Mouse (Mus musculus): ENCODE results near the gene Zfc3h1.

Zfc3h1 gene

GRCm38 (mm10) chr10:115384221-115385017, at the start of gene Zfc3h1, which contains the start of gene Thap2:
Gene Zfc3h1 (plus strand): TSS chr10:115384959.
Gene Thap2 (minus strand): TSS chr10:115384443.
- DNase-seq (ENCODE audit: low read depth): peak; percentile 92

GRCm38 (mm10) chr10:115336901-115337300, 47.9 kb upstream of the Zfc3h1 start:
- no peak for DNase-seq (ENCODE audit: low read depth)

DNA sequence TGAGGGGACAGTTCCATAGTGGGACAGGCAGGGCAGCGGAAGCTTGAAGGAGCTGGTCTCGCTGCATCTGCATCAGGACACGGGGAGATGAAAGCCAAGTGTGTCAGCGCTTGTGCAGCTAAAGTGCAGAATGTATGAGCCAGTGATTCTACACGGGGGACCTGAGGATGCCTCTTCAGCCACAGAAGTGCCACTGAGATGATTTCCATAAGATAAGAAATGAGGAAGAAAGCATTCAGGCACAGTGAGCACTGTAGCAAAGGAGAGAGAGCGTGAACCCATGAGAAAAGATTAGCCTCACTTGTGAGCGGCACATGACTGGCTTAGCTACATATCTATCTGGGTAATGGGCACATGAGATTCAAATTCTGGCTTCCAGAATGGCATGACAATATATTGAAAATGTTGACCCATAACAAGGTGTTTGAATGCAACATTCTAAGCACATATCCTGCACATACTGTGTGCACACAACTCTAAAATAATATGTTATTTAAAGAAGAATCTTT, 44.9 kb upstream of the Zfc3h1 start:
- DNase-seq (ENCODE audit: low read depth): no peak

GRCm38 (mm10) chr10:115342771-115343425, 41.9 kb upstream of the Zfc3h1 start:
- no peak for DNase-seq (ENCODE audit: low read depth)

GRCm38 (mm10) chr10:115346444-115346843, 38.3 kb upstream of the Zfc3h1 start:
- DNase-seq (ENCODE audit: low read depth): no peak

DNA sequence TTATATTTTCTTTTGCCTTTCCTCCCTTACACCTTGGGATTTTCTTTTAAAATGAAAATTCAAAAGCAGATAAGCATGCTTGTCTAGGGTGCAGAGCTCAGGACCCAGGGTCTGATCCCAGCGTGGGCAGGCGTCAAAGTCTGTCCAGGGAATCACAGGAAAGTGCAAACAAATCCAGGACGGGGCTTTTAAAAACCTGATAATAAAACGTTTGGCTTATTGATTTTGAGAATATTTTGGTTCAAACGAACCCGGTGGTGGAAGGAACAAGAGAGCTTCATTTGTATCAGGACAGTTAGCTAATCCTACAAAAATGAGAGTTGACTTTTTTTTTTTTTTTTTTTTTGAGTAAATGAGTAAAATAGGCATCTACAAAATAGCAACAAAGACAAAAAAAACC, 36.6 kb upstream of the Zfc3h1 start:
- no peak for DNase-seq (ENCODE audit: low read depth)

- DNase-seq (ENCODE audit: low read depth): no peak
Measured at GRCm38 (mm10) chr10:115349029-115349428, 35.7 kb upstream of the Zfc3h1 start.

DNA sequence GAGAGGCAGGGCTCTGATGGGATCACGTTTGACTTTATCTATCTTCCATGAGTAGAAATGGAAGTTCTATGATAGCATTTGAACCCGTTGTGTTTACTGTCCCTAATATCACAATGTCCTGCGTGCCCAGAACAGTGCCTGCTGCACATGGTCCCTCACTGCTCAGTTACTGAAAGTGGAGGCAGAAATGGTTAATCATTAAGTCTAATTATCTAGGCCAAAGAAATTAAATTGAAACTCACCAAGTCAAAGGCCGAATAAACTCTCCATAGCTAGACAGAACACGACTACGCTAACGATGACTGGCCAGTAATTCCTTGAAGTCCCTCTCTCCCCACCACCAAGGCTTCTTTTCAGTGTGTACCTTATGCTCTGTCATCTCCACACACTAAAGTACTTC, 35.2 kb upstream of the Zfc3h1 start:
- DNase-seq (ENCODE audit: low read depth): no peak

DNA sequence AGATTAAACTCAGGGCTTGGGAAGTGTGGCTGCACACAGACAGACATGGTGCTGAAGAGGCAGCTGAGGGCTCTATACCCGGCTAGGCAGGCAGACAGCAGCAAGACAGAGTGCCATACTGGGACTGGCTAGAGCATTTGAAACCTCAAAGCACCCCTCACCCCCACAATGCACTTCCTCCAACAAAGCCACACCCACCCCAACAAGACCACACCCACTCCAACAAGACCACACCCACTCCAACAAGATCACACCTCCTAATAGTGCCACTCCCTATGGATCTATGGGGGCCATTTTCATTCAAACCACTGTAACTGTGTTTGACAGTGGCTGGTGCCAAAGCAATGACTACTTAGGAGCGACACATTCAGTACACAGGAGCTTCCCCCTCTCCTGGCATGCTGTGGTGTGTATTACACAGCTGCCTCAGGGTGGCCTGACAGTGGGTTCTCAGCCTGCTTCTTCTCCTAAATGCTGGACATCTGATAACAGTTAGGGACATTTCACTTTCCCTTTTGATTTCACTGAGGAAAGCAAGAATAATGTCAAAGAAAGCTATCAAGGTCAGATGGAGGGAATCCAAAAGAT, 33.9 kb upstream of the Zfc3h1 start:
- no peak for DNase-seq (ENCODE audit: low read depth)

GRCm38 (mm10) chr10:115354553-115354952, 30.2 kb upstream of the Zfc3h1 start:
- no peak for DNase-seq (ENCODE audit: low read depth)

GRCm38 (mm10) chr10:115355016-115355415, 29.7 kb upstream of the Zfc3h1 start:
- no peak for DNase-seq (ENCODE audit: low read depth)

DNA sequence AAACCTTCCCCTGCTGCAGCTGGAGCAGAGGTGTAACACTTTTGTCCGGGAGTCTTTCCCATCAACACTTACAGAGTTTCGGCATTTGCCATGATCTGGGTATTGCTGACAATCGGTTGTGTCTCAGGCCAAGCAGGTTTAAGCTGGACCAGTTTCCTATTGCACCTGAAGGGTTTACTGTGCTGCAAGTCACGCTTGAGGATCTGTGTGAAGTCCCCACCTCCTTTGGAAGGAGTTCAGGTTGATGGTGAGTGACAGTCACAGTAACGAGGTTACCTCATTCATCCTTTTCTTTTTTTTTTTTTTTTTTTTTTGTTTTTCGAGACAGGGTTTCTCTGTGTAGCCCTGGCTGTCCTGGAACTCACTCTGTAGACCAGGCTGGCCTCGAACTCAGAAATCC, 28.7 kb upstream of the Zfc3h1 start:
- DNase-seq (ENCODE audit: low read depth): no peak

- DNase-seq (ENCODE audit: low read depth): no peak
Measured at GRCm38 (mm10) chr10:115358216-115358919, 26.4 kb upstream of the Zfc3h1 start.

GRCm38 (mm10) chr10:115359066-115359465, 25.7 kb upstream of the Zfc3h1 start:
- DNase-seq (ENCODE audit: low read depth): no peak

- DNase-seq (ENCODE audit: low read depth): peak; percentile 97
Measured at GRCm38 (mm10) chr10:115361840-115362622, 22.7 kb upstream of the Zfc3h1 start, which contains the start of gene Tmem19. Gene Tmem19 (minus strand): TSS chr10:115362501.

DNA sequence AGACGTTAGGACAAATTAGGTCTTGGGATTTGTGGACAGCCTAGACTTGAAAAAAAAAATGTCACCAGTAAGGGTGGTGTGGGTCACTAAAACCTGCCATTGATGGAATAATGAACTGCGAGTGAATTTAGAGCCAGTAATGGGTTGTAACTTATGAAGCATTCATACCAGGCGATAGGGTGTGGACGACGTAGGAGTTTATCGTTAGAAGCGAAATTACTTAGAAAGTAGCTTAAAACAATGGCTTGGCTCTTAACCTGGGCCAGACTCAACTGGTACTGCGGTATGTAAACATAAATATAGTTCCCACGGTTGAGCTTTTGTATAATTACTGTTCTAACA, 22.2 kb upstream of the Zfc3h1 start:
- DNase-seq (ENCODE audit: low read depth): no peak

- DNase-seq (ENCODE audit: low read depth): no peak
Measured at GRCm38 (mm10) chr10:115363151-115363550, 21.6 kb upstream of the Zfc3h1 start.

GRCm38 (mm10) chr10:115381506-115382084, 3.2 kb upstream of the Zfc3h1 start:
- DNase-seq (ENCODE audit: low read depth): no peak

DNA sequence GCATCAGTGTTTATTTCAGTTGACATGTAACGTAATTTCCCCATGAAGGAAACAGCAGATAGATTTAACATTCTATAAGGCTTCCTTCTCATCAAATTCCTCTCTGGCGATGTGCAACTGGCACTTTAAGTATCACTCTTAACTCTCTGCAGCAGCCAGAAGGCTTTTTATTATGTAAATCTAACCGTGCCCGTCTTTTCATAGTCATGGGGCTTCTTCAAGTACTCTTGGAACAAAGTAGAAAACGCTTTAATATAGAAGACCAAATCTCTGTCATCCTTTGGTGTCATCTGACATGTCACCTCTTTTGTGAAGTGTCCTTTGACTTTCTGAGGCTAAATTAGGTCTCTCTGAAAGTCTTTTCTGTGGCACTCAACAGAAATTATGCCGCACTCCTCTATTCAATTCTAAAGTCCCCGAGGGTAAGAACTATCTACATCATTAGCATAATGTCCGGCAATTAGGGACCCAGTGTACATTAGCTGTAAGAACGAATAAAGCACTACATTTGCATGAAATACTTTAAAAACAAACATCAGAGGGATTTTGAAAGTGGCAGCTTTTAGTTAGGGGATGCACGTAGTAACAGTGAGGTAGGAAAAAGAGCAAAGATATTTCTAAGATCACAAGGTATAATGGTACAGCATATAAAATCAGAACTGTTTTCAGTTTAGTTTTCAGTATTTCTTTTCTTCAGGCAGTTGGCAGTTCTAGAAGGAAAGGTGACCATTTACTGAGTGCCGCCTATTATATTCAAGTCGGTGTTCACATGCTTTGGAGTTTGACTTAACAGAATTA, 1.7 kb upstream of the Zfc3h1 start:
- DNase-seq (ENCODE audit: low read depth): no peak

DNA sequence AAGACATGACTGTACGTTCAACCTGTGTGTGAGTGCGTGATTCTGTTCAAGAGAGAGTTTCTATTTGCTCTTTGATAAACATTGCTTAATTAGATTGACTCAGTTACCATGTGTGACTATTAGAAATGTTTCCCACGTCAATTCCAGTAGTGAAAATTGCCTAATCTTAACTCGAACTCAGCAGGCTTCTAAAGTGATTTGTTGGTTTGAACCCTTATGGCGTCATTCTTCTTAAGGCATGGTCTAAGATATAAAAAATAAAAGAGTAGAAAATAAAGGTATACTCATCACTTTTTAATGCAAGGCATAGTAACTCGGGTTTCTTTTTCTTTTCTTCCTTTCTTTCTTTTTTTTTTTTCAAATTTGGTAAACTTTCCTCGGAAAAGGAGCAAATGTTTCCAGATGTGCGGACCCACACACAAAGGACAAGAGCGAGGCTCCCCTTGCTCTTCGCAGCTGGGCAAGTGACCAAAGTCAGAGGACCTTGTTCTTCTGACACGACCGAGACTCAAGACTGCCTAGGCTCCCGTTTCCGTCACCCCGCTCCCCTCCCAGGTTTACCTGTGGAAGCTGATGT, 1.0 kb upstream of the Zfc3h1 start:
- DNase-seq (ENCODE audit: low read depth): peak; percentile 22
